Mouse (Mus musculus): ENCODE data around the gene Uqcrq.
"Not testable (repeated sequence)": the region's sequence is repeated elsewhere in the genome, so short reads cannot be mapped to it uniquely, and the experiment has no call there.

The Uqcrq gene

DNA sequence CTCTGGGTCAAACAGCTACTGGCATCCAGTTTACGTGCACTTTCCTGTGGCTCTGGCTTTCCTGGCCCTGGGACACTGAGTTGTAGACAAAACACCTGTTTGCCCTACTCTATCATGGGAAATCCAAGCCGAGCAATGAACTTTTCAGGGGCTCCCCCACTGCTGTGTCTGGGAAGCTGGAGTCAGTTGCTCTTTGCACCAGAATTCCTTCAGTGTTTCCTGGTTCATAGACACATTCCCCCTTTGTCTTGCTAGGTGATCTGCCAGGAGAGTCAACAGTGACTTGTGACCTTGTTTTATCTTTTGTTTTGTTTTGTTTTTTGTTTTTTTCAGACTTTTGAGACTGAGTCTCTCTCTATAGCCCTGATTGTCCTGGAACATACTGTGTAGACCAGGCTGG is 20.7 kb upstream of the Uqcrq start:
- DNase-seq (ENCODE audit: low read depth), result no peak

DNA sequence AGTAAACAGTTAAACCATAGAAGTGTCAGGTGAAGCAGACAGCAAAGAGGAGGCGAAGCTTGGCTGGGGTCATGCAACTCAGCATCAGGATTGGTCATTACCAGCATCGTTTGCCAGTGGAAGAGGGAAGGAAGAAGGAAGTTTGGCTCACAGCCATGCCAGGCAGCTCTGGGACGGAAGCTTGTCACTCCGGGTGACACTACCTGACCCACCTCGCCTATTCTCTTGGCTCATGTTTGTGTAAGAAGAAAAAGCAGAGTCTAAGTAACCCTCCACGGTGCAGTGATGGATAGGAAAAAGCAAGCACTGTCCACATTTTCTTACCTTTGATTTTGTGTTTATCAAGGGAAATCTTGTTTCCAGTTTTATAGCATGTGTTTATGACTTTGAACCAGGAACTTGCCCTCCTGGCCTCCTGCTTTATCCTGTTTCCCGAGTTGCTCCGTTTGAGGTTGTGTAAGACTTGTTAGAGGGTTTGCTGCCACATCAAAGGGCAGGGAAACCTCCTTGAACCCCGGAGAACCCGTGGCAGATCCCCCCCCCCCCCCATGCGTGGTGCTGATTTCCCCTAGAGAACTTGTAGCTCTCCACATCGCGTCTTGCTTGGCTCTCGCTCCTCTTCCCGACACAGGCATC is 19.6 kb upstream of the Uqcrq start:
- no peak for DNase-seq (ENCODE audit: low read depth)

DNA sequence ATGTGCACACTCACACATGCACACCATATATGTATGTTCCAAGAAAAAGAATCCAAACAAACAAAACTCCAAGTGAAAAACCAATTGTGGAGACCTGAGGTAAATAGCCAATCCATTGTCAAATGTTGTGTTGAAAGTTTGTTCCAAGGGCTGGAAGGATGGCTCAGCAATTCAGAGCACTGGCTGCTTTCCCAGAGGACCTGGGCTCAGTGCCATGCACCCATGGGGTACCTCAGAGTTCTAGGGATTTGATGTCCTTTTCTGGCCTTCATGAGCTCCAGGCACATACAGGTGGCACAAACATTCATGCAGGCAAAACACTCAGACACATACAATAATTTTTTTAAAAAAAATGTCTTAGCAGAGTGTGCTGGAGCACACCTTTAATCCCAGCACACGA is 17.9 kb upstream of the Uqcrq start:
- no peak for DNase-seq (ENCODE audit: low read depth)

DNA sequence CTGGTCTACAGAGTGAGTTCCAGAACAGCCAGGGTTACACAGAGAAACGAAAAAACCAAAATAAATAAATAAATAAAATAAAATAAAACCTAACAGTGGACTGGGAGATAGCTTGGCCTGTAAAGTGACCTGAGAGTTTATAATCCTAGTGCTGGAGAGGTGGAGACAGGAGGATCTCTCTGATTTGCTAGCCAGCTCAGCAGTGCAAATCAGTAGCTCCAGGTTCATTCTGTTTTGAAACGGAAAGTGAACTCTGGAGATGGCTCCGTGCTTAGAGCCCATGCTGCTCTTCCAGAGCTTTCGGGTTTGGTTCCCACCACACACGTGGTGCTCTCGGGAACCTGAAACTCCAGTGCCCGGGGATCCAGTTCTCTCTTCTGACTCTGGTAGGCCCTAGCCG is 17.4 kb upstream of the Uqcrq start:
- DNase-seq (ENCODE audit: low read depth), result no peak

DNA sequence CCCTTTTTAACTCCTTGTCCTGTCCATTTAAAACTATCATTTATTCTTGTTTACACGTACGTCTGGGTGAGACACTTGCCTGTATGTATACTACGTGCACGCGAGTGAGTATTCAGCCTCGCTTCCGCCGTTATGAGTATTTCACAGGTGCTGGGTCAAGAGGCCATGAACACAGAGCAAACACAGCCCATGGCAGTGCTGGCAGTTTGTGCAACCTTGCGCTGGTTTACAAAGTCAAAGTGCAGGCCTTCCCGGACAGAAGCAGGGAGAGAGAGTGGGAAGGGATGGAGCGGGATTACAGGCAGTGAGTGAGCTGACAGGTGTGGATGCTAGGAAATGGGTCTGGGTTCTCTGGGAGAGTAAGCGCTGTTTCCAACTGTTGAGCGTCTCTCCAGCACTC is 15.6 kb upstream of the Uqcrq start:
- no peak for DNase-seq (ENCODE audit: low read depth)

DNA sequence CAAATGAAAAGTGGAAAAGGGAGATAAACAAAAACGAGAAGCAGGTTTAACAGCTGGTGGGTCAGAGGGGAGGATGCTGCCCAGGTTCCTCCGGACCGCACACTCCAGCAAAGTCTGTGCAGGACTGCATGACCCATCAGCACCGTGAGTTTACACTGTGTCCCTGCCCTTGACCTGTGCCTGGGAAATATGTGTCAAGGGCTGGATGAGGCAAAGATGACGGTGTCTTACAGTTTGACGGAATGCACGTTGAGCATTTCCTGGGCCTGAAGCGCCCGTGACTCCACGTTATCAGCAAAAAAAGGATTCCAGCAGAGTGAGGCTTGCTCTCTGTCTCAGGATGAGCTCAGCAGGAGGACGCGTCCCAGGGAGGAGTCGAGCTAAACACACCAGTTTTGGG is 14.9 kb upstream of the Uqcrq start:
- no peak for DNase-seq (ENCODE audit: low read depth)

DNA sequence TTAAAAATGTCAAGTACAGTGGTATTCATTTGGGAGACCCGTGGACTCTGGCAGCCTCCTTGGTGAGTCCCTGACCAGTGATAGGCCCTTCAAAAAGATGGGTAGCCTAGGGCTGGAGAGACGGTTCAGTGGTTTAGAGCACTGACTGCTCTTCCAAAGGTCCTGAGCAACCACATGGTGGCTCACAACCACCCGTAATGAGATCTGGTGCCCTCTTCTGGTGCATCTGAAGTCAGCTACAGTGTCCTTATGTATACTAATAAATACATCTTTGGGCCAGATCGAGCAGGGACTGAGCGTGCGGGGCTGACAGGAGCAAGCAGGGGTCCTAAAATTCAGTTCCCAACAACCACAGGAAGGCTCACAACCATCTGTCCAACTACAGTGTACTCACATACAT is 13.2 kb upstream of the Uqcrq start:
- DNase-seq (ENCODE audit: low read depth), result no peak

DNA sequence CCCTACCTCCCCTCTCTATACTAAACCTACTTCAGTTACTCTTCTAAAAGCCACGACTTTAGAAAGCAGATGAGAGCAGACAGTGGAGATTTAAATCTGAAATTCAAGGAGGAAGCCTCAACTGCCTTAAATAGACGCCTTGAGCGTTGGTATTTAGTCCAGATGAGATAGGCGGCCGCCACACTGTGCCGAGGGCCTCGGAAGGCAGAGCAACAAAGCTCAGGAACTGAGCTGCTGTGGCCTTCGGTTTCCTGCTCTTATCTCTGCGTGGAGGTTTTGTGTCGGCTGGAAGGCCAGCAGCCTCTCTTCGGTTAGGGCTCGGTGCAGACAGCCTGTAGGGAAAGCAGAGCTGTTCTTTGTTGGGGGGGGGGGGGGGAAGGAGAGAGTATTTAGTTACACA is 11.3 kb upstream of the Uqcrq start:
- DNase-seq (ENCODE audit: low read depth), result no peak

DNA sequence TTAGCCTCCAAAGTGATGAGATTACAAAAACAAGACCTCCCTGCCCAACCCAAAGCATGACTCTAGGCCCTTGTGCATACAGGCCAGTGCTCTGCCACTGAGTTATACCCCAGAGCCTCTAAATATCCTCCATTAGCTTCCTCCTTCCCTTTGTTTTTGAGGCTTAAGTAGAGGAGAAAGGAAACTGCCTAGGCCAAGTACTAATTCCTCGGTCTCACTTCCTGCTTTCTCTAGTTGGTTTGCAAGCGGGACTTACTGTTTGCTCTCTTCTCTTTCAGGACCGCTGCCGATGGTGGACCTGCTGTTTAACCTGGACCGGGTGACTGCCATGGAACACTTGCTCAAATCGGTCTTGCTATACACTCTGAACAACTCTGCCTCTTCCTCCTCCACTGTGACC is 5.7 kb upstream of the Uqcrq start:
- no peak for DNase-seq (ENCODE audit: low read depth)

DNA sequence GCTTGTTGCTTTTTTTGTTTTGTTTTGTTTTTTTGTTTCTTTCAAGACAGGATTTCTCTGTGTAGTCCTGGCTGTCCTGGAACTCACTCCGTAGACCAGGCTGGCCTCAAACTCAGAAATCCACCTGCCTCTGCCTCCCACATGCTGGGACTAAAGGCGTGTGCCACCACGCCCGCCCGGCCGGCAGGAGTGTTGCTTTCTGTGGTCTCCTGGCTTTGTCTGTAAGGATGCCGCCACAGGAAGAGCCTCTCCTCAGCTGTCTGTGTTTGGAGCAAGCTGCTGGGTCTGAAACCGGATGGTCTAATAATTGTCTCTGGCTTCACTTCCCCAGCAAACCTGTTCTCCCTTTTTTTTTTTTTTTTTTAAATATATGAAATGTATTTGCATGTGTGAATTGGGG is 4.9 kb upstream of the Uqcrq start:
- DNase-seq (ENCODE audit: low read depth), result no peak

DNA sequence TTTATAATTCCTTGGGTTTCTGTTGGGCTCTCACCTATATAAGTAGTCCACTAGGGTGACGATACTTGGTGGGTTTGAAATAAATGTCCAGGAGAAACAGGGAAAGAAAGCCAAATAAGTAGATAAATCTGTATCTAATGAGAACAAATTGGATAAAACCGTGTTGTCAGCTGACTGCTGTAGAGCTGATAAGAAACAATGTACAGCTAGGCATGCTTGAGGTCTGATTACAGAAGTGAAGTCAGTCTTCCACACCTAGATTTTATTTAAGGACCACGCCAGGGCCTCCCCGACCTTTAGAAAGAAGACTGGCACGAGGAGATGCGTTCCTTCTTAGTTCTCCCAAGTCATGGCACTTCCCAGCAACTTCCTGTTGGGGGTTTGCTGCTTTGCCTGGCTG is 2.4 kb upstream of the Uqcrq start:
- no peak for DNase-seq (ENCODE audit: low read depth)

DNA sequence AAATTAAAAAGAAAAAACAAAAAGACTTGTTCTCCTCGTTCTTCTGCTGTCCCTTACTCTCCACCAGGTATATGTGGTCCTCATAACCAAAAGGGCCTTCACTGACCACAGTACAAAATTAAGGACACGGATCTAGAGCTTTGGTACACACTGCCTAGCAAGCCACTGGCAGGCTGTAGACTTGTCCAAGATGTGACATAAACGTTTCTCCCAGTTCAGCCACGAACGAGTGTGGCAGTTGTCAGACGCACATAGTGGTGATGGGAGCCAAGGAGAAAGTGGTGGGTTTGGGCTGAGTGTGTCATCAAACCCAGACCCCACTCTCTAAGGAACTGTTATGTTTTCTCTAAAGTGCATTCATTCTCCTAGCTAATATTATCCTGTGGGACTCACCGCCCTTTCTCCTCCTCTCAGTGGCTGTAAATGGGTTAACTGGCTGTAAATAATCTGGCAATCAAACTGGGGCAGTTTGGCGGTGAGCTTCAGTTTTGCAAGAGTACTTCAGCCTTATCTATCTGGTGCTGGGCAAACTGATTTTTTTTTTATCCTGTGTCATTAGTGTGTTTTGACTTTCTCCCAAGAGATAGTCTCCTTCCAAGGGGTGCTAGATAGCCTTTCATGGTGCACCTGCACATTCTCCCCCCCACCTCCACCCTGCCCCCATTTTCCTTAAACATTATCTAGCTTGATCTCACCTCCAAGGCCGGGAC is 871 bp upstream of the Uqcrq start:
- no peak for DNase-seq (ENCODE audit: low read depth)

DNA sequence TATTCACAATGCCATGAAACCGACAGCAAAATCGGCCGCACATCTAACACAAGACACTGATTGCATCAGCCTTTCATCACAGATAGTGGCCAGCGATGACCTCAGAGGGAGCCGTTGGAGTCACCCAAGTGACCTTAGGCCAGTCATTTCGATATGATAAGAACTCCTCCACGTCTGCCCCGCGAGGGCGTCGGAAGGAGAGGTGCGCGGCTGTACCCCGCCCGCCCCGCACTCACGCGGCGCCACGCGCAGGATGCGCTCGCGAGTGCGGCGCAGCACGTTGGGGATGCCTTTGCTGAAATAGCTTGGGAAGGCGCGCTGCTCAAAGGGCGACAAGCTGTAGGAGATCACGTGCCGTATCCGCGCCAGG is 346 bp downstream of the Uqcrq start:
- no peak for DNase-seq (ENCODE audit: low read depth)

DNA sequence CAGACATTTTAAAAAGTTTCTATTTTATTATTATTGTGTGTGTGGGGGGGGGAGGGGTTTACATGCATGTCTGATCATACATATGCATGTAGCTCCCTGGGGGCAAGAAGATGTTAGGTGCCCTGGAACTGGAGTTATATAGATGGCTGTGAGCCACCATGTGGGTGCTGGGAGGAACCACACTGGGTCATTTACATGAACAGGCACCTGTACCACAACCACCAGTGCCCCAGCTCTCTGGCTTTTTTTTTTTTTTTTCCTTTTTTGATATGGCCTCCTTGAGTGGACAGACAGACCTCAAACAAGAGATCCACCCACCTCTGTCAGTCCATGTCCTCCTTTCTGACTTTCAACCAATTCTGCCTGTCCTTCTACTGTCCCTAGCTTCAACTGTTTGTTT is 1.4 kb downstream of the Uqcrq start:
- DNase-seq (ENCODE audit: low read depth), result no peak

DNA sequence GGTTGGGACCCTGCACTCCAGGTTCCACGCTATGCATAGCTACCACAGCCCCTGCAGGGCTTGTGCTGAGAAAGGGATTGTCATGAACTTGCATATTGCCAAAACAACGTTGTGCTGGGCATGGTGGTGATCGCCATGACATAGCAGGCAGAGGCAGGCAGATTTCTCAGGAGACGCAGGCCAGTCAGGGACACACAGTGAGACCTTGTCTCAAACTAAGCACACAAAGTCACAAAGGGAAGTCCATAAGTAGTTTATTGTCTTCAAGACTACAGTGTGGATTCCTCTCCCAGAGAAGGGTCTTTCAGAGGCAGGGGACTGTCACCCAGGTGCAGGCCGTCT is 1.9 kb downstream of the Uqcrq start:
- no peak for DNase-seq (ENCODE audit: low read depth)

DNA sequence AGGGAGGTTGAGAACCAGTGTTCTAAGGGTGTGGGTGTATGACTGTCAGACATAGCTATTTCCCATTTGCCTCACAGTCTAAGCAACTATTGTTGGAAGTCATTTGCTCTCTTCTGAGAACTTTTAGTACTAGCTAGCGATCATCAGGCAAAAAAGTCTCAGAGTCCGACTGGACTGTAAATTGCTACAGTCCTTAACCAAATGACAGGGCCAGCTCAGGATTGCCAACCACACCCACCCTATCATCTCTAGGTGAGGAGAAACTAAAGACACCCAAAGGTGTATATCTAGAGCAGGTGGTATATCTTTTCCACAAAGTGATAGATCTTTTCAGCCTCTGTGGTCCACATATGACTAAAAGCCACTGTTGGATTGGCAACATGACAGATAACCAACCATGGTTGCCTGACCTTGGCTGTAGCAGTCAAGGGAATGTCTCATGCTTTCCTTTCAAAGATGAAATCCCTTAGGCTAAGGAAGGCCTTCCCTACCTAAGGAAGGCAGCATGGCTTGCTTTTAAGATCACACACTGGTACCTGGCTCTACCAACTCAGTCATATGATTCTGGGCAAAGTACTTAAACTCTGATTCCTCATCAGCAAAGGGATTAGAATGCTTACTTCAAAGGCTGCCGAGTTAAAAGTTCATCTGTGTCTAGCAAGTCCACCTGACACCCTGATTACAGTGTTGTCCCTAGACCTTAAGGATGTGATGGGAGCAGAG is 2.5 kb downstream of the Uqcrq start:
- DNase-seq (ENCODE audit: low read depth), result no peak

DNA sequence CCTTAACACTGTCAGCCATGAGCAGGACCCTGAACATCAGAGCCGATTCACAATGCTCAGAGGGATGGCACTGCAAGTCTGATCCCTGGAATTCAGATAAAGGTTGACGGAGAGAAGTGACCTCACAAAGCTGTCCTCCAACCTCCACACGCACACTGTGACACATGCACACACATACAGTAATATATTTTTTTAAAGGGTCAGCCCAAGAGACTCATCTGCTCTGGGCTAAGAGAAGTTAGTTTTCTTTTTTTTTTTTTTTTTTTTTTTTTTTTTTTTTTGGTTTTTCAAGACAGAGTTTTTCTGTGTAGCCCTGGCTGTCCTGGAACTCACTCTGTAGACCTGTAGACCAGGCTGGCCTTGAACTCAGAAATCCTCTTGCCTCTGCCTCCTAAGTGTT is 3.7 kb downstream of the Uqcrq start:
- not testable (repeated sequence) for DNase-seq (ENCODE audit: low read depth)

DNA sequence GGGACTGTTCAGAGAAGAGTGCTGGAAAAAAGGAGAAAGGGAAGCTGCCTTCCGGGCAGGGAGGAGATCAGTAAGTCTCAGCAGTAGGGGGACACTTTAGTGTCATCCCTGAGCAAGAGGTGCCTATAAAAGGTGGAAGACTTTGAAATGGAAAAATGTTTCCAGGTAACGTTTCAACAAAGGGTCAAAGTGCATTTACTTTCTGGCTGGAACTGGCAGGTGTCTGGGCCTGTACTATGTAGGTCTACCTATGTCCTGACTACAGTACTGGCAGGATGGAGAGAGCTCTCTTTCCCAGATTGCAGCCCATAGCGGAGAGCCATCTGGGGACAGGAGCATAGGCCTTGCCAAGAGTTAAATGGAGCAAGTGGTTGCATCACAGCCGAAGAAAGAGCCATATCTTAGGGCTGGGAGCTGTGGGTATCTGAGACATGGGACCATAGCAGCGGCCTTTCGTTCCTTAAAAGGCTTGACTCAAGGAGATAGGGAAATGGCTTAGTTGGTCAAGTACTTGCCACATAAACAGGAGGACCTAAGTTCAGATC is 4.8 kb downstream of the Uqcrq start:
- no peak for DNase-seq (ENCODE audit: low read depth)

DNA sequence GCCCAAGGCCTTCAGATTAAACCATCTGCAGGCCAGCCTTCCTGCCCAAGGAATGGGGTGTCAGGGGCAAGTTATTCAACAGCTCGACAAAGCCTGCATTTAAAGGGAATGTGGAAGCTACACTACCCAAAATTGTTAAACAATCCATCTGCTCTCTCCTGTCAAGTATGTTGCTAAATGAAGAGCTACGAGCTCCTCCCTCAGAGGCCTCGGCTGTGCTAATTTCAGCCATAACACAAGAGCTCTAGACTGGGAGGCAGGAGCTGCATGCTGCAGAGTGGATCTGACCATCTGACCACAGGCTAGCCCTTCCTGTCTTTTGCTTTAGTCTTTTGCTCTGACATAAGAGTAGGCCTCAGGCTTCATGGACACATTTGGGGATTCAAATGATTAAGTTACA is 5.4 kb downstream of the Uqcrq start:
- no peak for DNase-seq (ENCODE audit: low read depth)

DNA sequence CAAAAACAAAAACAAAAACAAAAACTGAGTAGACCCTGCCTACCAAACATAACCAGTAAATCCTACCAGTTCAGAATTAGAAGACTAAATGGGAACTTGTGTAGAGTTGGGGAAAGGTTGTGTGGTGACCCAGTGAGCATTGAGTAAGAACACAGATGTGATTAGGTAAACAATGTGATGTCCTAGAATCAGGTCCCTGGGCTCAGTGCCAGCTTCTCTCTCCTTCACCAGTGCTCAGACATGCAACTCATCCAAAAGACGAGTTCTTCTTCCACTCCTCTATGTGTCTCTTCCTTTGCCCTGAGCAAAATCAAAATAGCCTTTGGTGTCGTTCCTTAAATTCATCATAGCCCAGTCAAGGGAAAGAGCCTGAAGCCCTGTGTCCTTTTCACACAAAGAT is 5.8 kb downstream of the Uqcrq start:
- DNase-seq (ENCODE audit: low read depth), result no peak

DNA sequence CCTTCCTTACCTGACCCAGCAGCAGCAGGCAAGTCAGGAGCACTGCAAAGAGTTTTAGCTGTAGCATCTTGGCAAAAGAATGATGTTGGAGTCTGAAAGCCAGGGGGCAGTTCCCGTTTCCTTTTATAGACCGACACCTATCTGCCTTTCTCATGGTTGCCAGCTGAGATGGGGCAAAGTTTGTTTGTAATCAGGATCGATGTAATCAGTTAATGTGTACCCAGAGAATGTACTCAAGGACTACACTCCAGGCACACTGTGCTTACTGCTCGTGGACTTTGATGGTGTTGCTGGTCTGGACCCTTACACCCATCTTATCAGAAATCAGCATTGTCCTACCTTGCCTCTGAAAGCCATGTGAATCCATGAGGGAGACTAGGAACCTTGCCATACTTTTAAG is 7.6 kb downstream of the Uqcrq start, which contains the start of gene Leap2:
TSS of gene Leap2 (minus strand) at position 135 of the 400 bp plus-strand sequence.
- DNase-seq (ENCODE audit: low read depth), result no peak

DNA sequence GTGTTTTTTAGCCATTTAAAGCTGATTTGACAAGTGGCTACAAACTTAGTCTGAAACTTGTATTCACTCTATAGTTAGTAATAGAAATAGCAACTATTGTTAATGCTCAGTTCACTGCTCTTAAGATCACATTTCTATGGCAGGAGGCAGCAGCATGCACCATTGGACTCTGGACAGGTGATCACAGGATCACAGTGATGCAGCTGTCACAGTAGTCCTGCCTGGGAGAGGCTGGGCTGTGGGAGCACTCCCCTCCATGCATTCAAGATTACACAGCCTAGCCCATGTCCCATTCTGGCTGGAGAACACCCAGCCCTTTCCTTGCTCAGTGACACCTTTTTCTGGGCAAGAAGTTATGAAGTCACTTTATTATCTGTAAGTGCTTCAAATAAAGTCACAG is 12.6 kb downstream of the Uqcrq start:
- no peak for DNase-seq (ENCODE audit: low read depth)

DNA sequence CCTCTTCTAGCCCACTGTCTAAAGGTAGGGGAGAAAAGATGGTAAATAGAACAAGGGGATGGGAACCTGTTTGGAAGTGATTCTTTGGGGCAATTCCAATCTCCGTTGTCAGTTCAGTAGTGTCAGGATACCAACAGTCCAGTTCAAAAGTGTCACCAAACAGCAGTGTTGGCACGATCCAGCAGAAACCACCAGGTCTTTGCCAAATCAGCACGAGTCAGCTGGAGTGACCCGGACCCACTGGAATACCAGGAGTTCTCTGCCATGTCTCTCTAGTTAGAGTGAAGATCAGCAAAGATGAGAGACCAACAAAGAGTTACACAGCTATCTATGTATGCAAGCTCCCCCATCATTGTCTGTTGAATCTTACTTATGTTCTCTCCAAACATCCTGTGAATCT is 16.8 kb downstream of the Uqcrq start:
- DNase-seq (ENCODE audit: low read depth), result no peak

All from fibroblast of lung, adult 2 months (primary cell).